Mouse (Mus musculus): ENCODE results near the gene Foxa2.

Foxa2 gene

GRCm38 (mm10) chr2:148038366-148039310, 8.1 kb downstream of the Foxa2 start:
- no peak for DNase-seq

DNA sequence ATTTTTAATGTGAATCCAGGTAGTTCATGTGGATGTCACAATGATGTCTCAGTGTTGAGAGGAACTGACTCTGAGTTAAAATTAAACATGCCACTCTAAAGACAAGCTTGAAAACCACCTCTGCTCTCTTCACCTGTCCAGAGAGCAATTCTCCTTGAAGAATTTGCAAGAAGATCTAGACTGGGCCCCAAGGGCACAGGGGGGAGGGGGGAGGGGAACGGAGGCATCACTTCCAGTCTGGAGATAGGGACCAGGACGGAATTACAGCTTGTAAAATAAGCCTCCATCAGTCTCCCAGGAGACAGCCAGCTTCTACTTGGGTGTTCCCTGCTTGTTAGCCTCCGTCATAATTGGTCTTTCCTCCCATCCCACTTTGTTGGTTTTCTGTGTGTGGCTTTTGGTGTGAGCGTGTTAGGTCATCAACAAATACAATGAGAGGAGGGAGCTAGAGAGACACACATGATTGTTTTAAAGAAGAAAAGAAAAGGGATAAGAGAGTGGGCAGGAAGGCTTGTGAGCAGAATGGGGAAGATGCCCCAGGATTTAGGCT, 10.1 kb downstream of the Foxa2 start:
- no peak for DNase-seq

- DNase-seq, result no peak
Measured at GRCm38 (mm10) chr2:148030991-148031675, 15.6 kb downstream of the Foxa2 start.

DNA sequence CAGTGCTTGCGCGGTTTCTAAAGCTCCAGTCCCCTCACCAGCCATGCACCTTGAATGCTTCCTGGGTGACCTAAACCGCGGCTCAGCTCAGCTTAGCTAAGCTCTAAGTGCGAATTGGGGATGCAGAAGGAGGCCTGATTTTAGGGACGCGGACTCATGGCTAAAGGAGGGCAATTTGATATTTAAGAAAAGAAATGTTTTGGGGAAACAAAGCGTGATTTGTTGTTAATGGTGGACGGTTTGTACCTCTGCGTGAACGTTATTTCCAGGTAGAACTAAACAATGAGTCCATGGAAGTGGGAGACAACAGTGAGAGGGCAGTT, 16.2 kb downstream of the Foxa2 start:
- no peak for DNase-seq

- no peak for DNase-seq
Measured at GRCm38 (mm10) chr2:148029751-148030612, 16.8 kb downstream of the Foxa2 start.

GRCm38 (mm10) chr2:148029050-148029608, 17.6 kb downstream of the Foxa2 start:
- no peak for DNase-seq

GRCm38 (mm10) chr2:148026366-148026765, 20.4 kb downstream of the Foxa2 start:
- DNase-seq, result no peak

DNA sequence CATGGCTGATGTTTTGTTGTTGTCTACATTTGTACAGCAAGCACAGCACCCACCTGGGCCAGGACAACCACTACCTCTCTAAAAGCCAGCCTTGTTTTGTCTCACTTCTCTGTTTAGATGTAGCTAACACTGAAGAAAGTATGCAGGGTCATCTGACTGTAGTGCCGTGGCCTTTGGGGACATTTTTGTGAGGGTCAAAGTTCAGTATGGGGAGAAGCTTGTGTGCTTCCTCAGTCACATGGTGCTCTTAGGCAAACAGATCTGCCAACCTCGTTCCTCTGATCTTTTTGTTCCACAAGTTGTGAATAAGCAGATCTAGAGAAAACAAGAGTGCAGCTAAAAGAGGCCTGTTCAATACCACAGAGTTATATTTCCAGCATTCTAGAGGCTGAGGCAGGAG, 21.3 kb downstream of the Foxa2 start:
- no peak for DNase-seq

DNA sequence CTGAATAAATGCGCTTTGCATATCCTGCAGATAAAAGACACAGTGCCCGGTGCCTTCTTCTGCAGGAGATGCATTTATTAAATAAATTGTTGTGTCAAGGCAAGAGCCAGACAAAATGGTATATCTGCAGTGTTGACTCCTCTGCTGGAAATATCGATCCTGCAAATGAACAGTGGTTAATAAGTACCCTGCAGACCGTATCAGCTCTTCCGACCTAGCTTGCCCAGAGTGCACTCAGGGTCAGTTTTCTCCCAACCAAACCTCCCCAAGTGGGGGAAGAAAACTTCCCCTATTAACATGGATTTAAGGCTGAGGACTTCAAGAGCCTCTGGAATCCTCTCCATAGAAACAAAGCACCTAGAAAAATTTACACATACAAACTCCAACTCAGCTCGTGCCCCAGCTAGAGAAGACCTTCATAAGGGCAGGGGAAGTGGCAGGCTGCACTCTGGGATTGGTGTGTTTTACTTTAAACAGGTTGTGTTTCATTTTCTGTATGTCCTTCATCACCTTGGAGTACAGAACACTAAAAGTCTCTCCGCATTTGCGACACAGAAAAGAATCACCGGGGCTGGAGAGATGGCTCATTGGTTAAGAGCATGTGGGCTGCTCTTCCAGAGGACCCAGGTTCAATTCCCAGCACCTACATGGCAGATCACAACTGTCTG, 22.4 kb downstream of the Foxa2 start:
- no peak for DNase-seq

DNA sequence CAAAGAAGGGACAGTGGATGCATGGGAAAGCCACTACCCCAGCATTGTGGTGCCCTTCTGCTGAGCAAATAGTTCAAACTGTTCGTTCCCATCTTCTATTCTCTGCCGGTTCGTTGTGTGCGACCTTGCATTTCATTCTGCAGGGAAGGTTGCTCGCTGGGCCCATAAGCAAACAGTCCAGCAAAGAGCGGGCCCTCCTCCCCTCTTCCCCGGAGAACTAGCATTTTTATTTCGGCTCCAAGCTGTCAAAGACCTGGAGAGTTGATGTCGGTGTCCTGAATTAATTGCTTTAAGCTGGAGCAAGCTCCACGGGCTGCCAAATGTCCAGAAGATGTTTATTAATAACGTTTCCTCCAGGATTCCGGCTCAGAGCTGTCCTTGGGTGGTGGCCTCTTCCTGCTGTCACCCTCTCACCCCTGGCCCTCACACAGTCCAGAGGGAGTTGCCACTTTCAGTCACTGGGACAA, 23.4 kb downstream of the Foxa2 start:
- DNase-seq, result no peak

DNA sequence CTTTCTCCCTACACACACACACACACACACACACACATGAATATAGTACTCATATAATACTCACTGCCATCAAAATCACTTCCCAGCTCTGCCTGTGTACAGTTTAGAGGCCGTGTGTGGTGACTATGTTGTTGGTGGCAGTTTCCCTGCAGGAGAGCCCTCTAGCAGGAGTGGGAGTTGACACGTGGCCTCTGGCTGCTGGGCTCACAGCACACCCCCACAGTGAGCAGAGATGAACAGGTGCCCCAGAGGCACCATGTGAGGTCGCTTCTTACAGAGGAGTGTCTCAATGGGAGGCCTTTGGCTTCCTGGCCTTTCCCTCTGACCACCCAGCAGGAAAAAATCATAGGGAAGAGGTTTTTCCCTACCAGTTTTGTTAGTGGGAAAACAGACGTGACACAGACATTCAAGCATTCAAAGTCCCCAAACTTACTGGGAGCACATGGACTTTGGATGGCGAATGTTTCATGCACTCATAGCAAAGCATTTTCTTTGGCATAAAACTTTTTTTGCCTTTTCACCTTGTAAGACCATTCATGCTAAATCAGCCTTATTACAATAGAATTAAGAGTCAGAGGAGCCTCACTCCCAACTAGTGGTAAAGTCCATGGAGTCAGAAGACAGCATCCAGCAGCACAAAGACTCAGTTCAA, 24.7 kb downstream of the Foxa2 start:
- no peak for DNase-seq

DNA sequence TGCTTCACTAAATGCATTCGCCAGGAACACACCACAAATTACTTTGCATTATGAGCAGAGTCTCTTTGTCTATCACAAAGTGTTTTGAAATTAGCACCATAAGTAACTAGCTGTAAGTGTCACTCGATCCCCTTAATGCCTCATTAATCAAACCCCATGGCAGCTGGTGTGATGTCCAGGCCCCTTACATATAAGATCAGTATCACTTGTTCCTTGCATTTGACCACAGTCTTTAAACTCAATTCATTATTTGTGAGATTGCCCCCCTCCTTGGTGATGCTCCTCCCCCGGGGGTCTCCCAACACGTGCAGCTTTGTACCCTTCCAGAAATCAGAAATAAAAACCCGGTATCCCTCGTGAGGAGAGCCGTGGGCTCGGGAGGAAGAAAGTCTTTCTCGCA, 25.8 kb downstream of the Foxa2 start:
- DNase-seq, result no peak

GRCm38 (mm10) chr2:148020125-148020524, 26.6 kb downstream of the Foxa2 start:
- DNase-seq, result no peak

GRCm38 (mm10) chr2:148017782-148018690, 28.7 kb downstream of the Foxa2 start:
- DNase-seq, result no peak

GRCm38 (mm10) chr2:148013382-148013781, 33.4 kb downstream of the Foxa2 start:
- no peak for DNase-seq

DNA sequence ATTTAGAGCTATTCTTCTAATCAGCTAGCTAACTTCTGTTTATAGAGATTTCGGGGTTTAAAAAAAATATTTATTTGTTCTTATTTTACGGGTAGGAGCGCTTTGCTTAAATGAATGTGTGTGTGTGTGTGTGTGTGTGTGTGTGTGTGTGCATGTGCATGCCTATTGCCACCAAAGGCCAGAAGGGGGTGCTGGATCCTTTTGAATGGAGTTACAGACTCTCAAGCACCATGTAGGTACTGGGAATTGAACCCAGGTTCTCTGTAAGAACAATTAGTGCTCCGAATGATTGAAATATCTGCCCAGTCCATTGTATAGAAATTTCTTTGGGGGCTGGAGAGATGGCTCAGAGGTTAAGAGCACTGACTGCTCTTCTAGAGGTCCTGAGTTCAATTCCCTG, 37.7 kb downstream of the Foxa2 start:
- DNase-seq, result no peak

DNA sequence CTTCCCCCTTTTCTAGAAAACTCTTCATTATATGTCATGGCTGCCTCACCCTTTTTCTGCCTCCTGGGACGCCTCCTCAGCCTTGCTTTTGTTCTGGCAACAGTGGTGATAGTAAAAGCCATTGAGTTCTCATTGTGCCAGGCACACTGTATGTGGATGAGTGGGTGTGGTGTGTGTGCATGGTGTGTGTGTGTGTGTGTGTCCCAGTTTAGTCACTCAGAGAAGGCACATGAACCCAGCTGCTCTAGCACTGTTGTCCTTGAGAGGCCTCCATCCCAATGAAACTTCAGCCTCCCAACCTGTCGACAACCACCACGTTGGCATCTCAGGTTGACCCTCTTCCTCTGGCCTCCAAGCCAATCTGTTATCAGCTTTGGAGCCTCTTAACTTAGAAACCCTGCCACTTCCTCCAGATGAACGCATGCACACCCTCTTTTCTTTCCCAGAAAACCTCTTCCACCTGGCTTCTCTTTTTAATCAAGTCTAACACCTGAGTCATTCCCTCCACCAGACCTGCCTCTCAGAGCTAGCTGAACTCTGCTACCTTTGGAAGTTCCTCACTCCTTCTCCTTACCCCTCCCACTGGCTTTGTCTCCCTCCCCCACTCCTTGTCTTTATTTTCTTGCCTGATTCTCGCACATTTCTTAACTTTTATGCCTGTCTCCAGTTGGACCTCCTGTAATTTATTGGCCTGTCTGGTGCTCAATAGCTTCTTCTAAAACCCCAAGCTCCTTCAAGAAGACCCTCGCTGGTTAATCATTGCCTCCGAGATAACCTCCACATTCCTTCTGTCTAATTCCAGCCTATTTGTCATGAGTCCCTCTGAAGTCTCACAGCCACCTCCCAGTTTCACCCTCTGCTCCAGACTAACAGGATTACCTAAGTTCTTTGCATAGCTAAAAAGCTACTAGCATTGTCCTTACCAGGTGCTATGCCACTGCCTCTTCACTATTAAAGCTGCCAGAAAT, 41.9 kb downstream of the Foxa2 start:
- no peak for DNase-seq

DNA sequence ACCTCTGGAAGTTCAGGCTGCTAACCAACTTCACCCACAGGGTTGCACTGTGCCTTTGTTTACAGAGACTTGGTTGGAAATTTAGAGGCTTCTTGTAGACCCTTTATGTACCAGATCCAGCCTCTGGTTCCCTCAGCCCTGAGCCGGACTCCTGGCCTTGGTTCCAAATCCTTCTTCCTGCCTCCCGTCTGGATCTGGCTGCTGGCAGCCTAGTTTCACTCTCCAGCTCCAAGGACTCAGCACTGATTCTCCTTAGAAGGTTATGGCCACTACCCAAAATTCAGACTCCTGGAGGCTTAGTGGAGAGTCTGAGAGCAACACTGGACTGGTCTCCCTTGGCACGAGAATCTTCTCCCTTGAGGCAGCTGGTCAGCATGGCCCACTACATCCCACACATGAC, 43.3 kb downstream of the Foxa2 start:
- no peak for DNase-seq
